Mouse (Mus musculus): Measurements from ENCODE around the gene Trpm6.

DNA sequence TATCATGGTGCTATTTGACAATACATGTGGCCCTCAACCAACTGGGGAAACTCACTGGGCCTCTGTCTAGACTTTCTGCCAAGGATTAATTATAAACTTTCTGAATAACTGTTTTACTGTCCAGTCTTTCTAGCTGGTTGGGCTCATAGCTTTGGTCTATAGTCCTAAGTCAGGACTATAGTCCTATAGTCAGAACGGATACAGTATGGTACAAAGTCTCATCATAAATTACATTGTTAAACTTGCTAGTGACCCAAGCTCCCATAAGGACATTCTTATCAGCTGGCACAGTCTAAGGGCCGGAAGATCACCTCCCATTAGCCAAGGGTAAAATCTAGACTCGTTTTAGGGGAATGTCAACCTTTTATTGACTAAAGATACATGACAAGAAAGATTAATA, 155.7 kb downstream of the Trpm6 start:
- TF ChIP-seq CTCF (IDR thresholded peaks at IDR 0.05; ENCODE audit: control insufficient read depth, insufficient read depth, insufficient read length): no peak
- no peak for TF ChIP-seq CEBPB (IDR thresholded peaks at IDR 0.05; ENCODE audit: low read depth)
- no peak for TF ChIP-seq MAX (IDR thresholded peaks at IDR 0.05)
- no peak for TF ChIP-seq MYOG (IDR thresholded peaks at IDR 0.05; ENCODE audit: control insufficient read depth, extremely low read depth, insufficient read length)
- TF ChIP-seq FOSL1 (IDR thresholded peaks at IDR 0.05; ENCODE audit: insufficient read depth, low read length, poor library complexity, severe bottlenecking): no peak
- no peak for TF ChIP-seq MYOD1 (IDR thresholded peaks at IDR 0.05; ENCODE audit: control insufficient read depth, insufficient read length, low read depth)

All from C2C12 (cell line).